Mouse (Mus musculus) lung, embryonic 14.5 days (tissue): ENCODE measurements around the gene 1700021F07Rik. TPM values are rescaled to one million over a fixed set of nuclear protein-coding genes. Genes with fewer than 3 reads are reported as not detected.

Source experiments
- ATAC-seq: fragments of 200-750 bp; cut with Nextera tagmentation; 2 replicates; pipeline ENCODE4 v1.8.0; 2017; ENCODE audit warnings: mild to moderate bottlenecking, moderate TSS enrichment, moderate library complexity; ENCODE audit not compliant: insufficient read depth
- DNase-seq: peaks from one replicate; pipeline ENCODE4 v3.0.0-alpha.2; 2015
- H3K27ac ChIP-seq: fragments of 300-500 bp; sonication (generic); 2 replicates; pipeline ENCODE4 v1.5.1; 2014; ENCODE audit warnings: low read depth, mild to moderate bottlenecking, moderate library complexity
- H3K27me3 ChIP-seq: fragments of 300-500 bp; sonication (generic); 2 replicates; pipeline ENCODE4 v1.6.1; 2014; ENCODE audit warnings: low read length, control low read depth; ENCODE audit not compliant: insufficient read depth
- H3K36me3 ChIP-seq: fragments of 300-500 bp; sonication (generic); 2 replicates; pipeline ENCODE4 v1.6.1; 2014; ENCODE audit warnings: control low read depth; ENCODE audit not compliant: insufficient read depth
- H3K4me1 ChIP-seq: fragments of 300-500 bp; sonication (generic); 2 replicates; pipeline ENCODE4 v1.6.1; 2014; ENCODE audit warnings: antibody characterized with exemption, control low read depth; ENCODE audit not compliant: insufficient read depth
- H3K4me2 ChIP-seq: fragments of 300-500 bp; sonication (generic); 2 replicates; pipeline ENCODE4 v1.6.1; 2014; ENCODE audit warnings: mild to moderate bottlenecking
- H3K4me3 ChIP-seq: fragments of 300-500 bp; sonication (generic); 2 replicates; pipeline ENCODE4 v1.5.1; 2014; ENCODE audit warnings: low read depth, low read length
- H3K9ac ChIP-seq: fragments of 300-500 bp; sonication (generic); 2 replicates; pipeline ENCODE4 v1.6.1; 2014
- H3K9me3 ChIP-seq: fragments of 300-500 bp; sonication (generic); 2 replicates; pipeline ENCODE4 v1.6.1; 2016; ENCODE audit warnings: low read depth, low read length, control low read depth
- CTCF ChIP-seq: IDR thresholded peaks from 2 replicates; pipeline ENCODE4 v1.5.1; 2016; ENCODE audit warnings: antibody characterized with exemption, low read depth
- WGBS: fragments of 180-500 bp; shearing (Covaris S2); extraction: QIAGEN DNeasy Blood & Tissue Kit; methylation state at CpG from one replicate; pipeline ENCODE4 v1.1.7; 2014; 5-methylcytosine and 5-hydroxymethylcytosine counted together
- polyA plus RNA-seq: library from polyadenylated mRNA; unstranded; fragments of >200 nt; fragmentation: Nextera tagmentation; extraction: Ambion mirVana; gene quantifications from 2 replicates; pipeline ENCODE4 v1.2.1, GENCODE M21; 2014

Gene 1700021F07Rik
- polyA plus RNA-seq, 1 experiment from 2014 or later, result not detected

- TF ChIP-seq CTCF, result peak; percentile 88
- H3K9ac ChIP-seq, result no peak overlapping the region
- H3K36me3 ChIP-seq, result no peaks in the 10 kb centered on the region
- DNase-seq, result peak; percentile 88
- H3K9me3 ChIP-seq, result no peaks in the 10 kb centered on the region; the same call in 1 of the 2 replicates
- H3K4me2 ChIP-seq, result no peak overlapping the region
- ATAC-seq, result peak; percentile 28
- no peak overlapping the region for H3K27ac ChIP-seq
- no peak overlapping the region for H3K4me3 ChIP-seq
- H3K4me1 ChIP-seq, result 0 out of 2 replicates have a peak, but pooled peaks cover 4% of the 10 kb centered on the region
- WGBS, result 44% methylated on average over 5 of the region's 5 CpGs
- H3K27me3 ChIP-seq, result no peaks in the 10 kb centered on the region
These were observed 39.6 kb downstream of the 1700021F07Rik start for GRCm38 (mm10) chr2:173561851-173562442.

GRCm38 (mm10) chr2:173563336-173563735 lies 41.0 kb downstream of the 1700021F07Rik start:
- no peaks in the 10 kb centered on the region for H3K36me3 ChIP-seq
- no peak overlapping the region for H3K27ac ChIP-seq
- 56% methylated on average over 7 of the region's 7 CpGs for WGBS
- H3K9me3 ChIP-seq, result no peaks in the 10 kb centered on the region
- no peak overlapping the region for H3K9ac ChIP-seq
- no peak overlapping the region for H3K4me3 ChIP-seq
- ATAC-seq (no peak), DNase-seq (peak; percentile 61)
- H3K27me3 ChIP-seq, result no peaks in the 10 kb centered on the region
- H3K4me2 ChIP-seq, result no peak overlapping the region
- H3K4me1 ChIP-seq, result 0 out of 2 replicates have a peak, but pooled peaks cover 4% of the 10 kb centered on the region
- TF ChIP-seq CTCF, result peak; percentile 58

- no peak for ATAC-seq
These were observed 41.8 kb downstream of the 1700021F07Rik start for GRCm38 (mm10) chr2:173564179-173564578.

More at GRCm38 (mm10) chr2:173564179-173564578, 41.8 kb downstream of the 1700021F07Rik start:
- no peak overlapping the region for H3K9ac ChIP-seq
- H3K4me3 ChIP-seq, result no peak overlapping the region
- 0 out of 2 replicates have a peak, but pooled peaks cover 4% of the 10 kb centered on the region for H3K4me1 ChIP-seq
- TF ChIP-seq CTCF, result peak; percentile 45
- WGBS, result 47% methylated on average over 9 of the region's 9 CpGs
- peak; percentile 66 for DNase-seq
- H3K36me3 ChIP-seq, result no peaks in the 10 kb centered on the region
- peak overlapping the region; percentile 8; the same call in 1 of the 2 replicates for H3K27ac ChIP-seq
- no peak overlapping the region for H3K4me2 ChIP-seq
- no peaks in the 10 kb centered on the region for H3K27me3 ChIP-seq
- no peaks in the 10 kb centered on the region for H3K9me3 ChIP-seq

Other genes with a start within 250 kb of the 1700021F07Rik start
- gene Pmepa1, start 246.1 kb upstream of the 1700021F07Rik start, polyA plus RNA-seq, result 8.9 and 9.0 TPM in 2 replicates
- gene Ankrd60, start 55.8 kb downstream of the 1700021F07Rik start, polyA plus RNA-seq, result not detected in 2 replicates
- gene Rab22a, start 137.2 kb downstream of the 1700021F07Rik start, polyA plus RNA-seq, result 34.1 and 34.7 TPM in 2 replicates
- gene 1700010B08Rik, start 196.8 kb downstream of the 1700021F07Rik start, polyA plus RNA-seq, result not detected in 2 replicates
- gene Vapb, start 214.9 kb downstream of the 1700021F07Rik start, polyA plus RNA-seq, result 8.8 and 13.1 TPM in 2 replicates